Mouse (Mus musculus) hindbrain, embryonic 16.5 days (tissue): ENCODE measurements around the gene Cdyl. TPM values are rescaled to one million over a fixed set of nuclear protein-coding genes. Genes with fewer than 3 reads are reported as not detected.
A peak's percentile ranks its signal among the peaks of the same experiment; 100 is the strongest.
"Not testable (repeated sequence)": the region's sequence is repeated elsewhere in the genome, so short reads cannot be mapped to it uniquely, and the experiment has no call there.

Source experiments
- ATAC-seq: fragments of 200-750 bp; cut with Nextera tagmentation; 2 replicates; pipeline ENCODE4 v1.8.0; 2017; ENCODE audit warnings: moderate TSS enrichment, moderate library complexity
- H3K27ac ChIP-seq: fragments of 300-500 bp; sonication (generic); 2 replicates; pipeline ENCODE4 v1.5.1; 2014; ENCODE audit warnings: low read depth, mild to moderate bottlenecking, control low read depth, low read length, moderate library complexity
- H3K27me3 ChIP-seq: fragments of 300-500 bp; sonication (generic); replicated peaks from 2 replicates; pipeline ENCODE4 v1.6.1; 2014; ENCODE audit warnings: low read length; ENCODE audit not compliant: control insufficient read depth, insufficient read depth
- H3K36me3 ChIP-seq: fragments of 300-500 bp; sonication (generic); 2 replicates; pipeline ENCODE4 v1.6.1; 2014; ENCODE audit warnings: mild to moderate bottlenecking, low read length, moderate library complexity, mixed read lengths; ENCODE audit not compliant: control insufficient read depth, insufficient read depth
- H3K4me1 ChIP-seq: fragments of 300-500 bp; sonication (generic); 2 replicates; pipeline ENCODE4 v1.6.1; 2014; ENCODE audit warnings: low read depth, low read length; ENCODE audit not compliant: control insufficient read depth, insufficient read depth
- H3K4me2 ChIP-seq: fragments of 300-500 bp; sonication (generic); 2 replicates; pipeline ENCODE4 v1.6.1; 2014; ENCODE audit warnings: mild to moderate bottlenecking, low read length, control low read depth, moderate library complexity
- H3K4me3 ChIP-seq: fragments of 300-500 bp; sonication (generic); 2 replicates; pipeline ENCODE4 v1.5.1; 2014; ENCODE audit warnings: mild to moderate bottlenecking, low read length, control low read depth, moderate library complexity
- H3K9ac ChIP-seq: fragments of 300-500 bp; sonication (generic); 2 replicates; pipeline ENCODE4 v1.6.1; 2014; ENCODE audit warnings: low read depth, mild to moderate bottlenecking, control low read depth, low read length, moderate library complexity
- H3K9me3 ChIP-seq: fragments of 300-500 bp; sonication (generic); 2 replicates; pipeline ENCODE4 v1.6.1; 2014; ENCODE audit warnings: mild to moderate bottlenecking, low read length, moderate library complexity; ENCODE audit not compliant: control insufficient read depth
- WGBS: fragments of 180-500 bp; shearing (Covaris S2); extraction: QIAGEN DNeasy Blood & Tissue Kit; methylation state at CpG from one replicate; pipeline ENCODE4 v1.1.7; 2014; 5-methylcytosine and 5-hydroxymethylcytosine counted together
- polyA plus RNA-seq: library from polyadenylated mRNA; unstranded; fragments of >200 nt; fragmentation: Nextera tagmentation; extraction: Ambion mirVana; gene quantifications from 2 replicates; pipeline ENCODE4 v1.2.1, GENCODE M21; 2015

Gene Cdyl
- polyA plus RNA-seq, 1 experiment from 2014 or later, result 2.6 TPM

DNA sequence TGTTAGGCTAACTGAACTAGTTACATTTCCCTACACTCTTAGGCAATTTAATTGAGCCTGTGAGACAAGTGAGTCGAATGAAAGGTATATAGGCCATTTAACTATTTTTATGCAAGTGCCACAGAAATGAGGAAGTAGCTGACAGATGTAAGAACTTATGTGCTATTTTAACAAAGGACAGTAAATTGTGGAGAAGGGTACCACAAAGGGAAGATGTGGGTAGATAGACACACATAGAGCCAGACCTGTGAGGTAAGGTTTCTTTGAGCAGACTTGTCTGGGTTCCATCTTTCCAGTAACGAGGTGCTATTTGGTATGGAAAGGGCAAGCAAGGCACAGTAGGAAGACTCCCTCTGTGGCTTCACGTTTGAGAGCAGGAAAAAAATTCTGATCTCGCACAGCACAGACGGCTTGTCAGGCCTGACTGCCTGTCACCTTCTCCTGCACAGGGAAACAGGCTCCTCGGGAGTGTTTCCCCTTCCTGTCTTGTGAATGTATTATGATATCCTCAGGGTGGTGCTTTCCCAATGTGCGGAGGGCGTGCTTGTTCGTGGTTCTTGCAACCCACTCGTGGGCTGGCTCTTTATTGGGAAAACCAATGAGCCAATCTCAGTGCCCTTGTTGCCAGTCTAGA is 162.3 kb downstream of the Cdyl start:
- Histone ChIP-seq H3K27me3 (no peaks in the 10 kb centered on the region), H3K4me3 (no peak overlapping the region), H3K4me2 (no peak overlapping the region), H3K27ac (no peak overlapping the region), H3K9ac (no peak overlapping the region), H3K9me3 (no peaks in the 10 kb centered on the region), H3K4me1 (no peaks in the 10 kb centered on the region; the same call in 1 of the 2 replicates), H3K36me3 (no peaks in the 10 kb centered on the region)
- WGBS, result 73% methylated on average over 10 of the region's 10 CpGs
- no peak for ATAC-seq

DNA sequence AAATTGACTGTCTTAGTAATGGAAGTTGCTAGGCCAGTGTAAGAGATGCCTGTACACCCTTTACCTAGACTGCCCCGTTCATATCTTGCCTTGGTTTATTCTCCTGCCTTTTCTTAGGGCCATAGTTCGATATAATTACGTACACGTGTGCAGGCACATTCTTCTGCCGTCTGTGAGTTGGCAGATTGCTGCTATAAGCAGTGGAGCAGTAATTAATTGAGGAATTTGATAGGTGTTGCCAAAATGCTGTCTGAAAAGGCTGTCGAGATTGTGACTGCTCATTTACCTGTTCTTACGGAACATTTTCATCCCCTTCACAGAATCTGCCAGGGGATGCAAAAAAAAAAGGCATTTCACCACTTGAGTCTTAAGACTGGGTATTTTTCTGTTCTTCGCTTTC is 163.2 kb downstream of the Cdyl start:
- no peaks in the 10 kb centered on the region for H3K27me3 ChIP-seq
- H3K4me1 ChIP-seq, result no peaks in the 10 kb centered on the region; the same call in 1 of the 2 replicates
- WGBS, result 61% methylated on average over 8 of the region's 8 CpGs
- no peaks in the 10 kb centered on the region for H3K9me3 ChIP-seq
- no peak overlapping the region for H3K27ac ChIP-seq
- ATAC-seq, result no peak
- no peak overlapping the region for H3K4me2 ChIP-seq
- H3K9ac ChIP-seq, result no peak overlapping the region
- no peak overlapping the region for H3K4me3 ChIP-seq
- no peaks in the 10 kb centered on the region for H3K36me3 ChIP-seq

DNA sequence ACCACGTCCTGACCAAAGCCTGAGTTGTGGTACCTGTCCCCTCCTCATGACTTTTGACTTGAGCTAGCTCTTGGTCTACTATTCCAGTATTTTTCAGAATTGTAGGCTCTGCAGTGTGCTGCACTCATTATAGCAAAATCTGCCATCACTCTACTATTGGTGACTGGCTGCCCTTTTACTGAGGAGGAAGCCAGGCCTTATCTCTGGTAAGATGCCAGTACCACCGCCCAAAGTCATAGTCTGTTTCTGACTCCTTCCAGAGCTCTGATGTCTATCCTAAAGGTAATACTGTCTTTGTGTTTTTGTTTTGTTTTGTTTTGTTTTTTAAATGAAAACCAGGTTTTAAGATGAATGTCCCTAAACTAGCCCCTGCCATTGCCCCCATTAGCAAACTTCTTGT is 166.0 kb downstream of the Cdyl start:
- ATAC-seq, result no peak
- Histone ChIP-seq H3K9me3 (no peaks in the 10 kb centered on the region), H3K9ac (no peak overlapping the region), H3K4me2 (no peak overlapping the region), H3K27ac (no peak overlapping the region), H3K4me1 (no peaks in the 10 kb centered on the region; the same call in 1 of the 2 replicates), H3K4me3 (no peak overlapping the region), H3K36me3 (no peaks in the 10 kb centered on the region), H3K27me3 (no peaks in the 10 kb centered on the region)
- WGBS, result 97% methylated on average over 2 of the region's 2 CpGs

DNA sequence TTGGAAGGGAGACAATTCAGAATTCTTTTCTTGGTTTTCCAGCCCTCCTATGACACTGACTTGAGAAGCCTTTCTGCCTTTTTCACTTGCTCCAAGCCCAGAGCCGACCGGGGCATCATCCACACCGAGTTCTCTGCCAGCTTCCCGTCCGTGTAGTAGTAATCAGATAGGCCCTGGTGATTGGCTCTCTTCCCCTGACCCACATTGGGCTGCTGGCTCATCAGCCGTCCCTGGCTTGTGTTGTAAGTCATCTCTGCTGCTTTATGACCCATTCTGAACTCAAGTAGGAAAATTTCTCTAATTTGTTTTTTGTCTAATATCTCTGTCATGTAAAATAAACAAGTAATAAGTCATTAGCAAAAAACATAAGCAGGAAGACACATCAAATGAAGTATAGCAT is 173.0 kb downstream of the Cdyl start:
- Histone ChIP-seq H3K9ac (no peak overlapping the region), H3K4me3 (no peak overlapping the region), H3K27ac (no peak overlapping the region), H3K36me3 (no peaks in the 10 kb centered on the region), H3K4me1 (no peaks in the 10 kb centered on the region), H3K4me2 (no peak overlapping the region), H3K9me3 (no peaks in the 10 kb centered on the region), H3K27me3 (no peaks in the 10 kb centered on the region)
- WGBS, result 68% methylated on average over 6 of the region's 6 CpGs
- ATAC-seq, result no peak; the same call in 1 of the 2 replicates

DNA sequence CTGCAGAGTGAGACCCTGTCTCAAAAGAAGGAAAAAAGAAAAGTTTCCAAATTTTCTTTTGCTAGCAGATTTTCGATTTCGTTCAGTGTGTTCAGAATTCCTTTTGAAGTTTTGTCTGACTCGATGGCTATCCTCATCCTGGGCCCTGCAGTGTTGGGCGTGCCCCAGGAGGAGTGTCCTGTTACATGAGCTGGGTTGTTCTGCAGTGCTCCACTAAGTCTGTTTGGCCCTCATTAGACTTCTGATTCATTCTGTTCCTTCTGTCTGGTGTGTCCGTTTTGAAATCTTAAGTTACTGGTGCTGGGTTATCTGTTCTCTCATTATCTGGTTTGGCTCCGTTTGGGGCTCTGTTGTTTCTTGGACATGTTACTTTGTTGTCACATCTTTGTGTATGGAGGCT is 174.3 kb downstream of the Cdyl start:
- no peaks in the 10 kb centered on the region for H3K4me1 ChIP-seq
- no peak for ATAC-seq

DNA sequence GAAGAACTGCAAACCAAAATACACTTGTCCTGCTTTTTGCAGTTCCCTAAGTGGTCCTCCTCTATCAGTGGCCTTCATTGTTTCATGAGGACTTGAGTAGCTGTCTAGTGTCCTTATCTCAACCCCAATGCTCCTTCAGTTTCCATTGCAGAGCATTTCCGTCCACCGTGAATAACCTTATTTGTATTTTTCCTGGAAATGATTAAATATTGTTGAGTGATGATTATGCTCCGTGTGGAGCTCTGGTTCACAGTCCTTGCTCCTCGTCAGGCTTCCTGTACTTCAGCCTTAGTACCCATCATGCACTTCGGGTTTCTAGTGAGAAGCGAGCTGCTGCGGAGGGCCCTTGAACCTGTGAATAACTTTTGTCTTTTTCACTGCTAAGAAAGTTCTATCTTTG is 176.0 kb downstream of the Cdyl start:
- no peak overlapping the region for H3K9ac ChIP-seq
- no peaks in the 10 kb centered on the region for H3K4me1 ChIP-seq
- no peaks in the 10 kb centered on the region for H3K36me3 ChIP-seq
- H3K27ac ChIP-seq, result no peak overlapping the region
- no peaks in the 10 kb centered on the region for H3K9me3 ChIP-seq
- WGBS, result 96% methylated on average over 7 of the region's 7 CpGs
- no peak for ATAC-seq
- no peak overlapping the region for H3K4me2 ChIP-seq
- H3K4me3 ChIP-seq, result no peak overlapping the region
- no peaks in the 10 kb centered on the region for H3K27me3 ChIP-seq

More for the DNA sequence above, 174.3 kb downstream of the Cdyl start:
- Histone ChIP-seq H3K36me3 (no peaks in the 10 kb centered on the region), H3K27me3 (no peaks in the 10 kb centered on the region), H3K27ac (no peak overlapping the region), H3K9ac (no peak overlapping the region), H3K4me2 (no peak overlapping the region), H3K4me3 (no peak overlapping the region), H3K9me3 (no peaks in the 10 kb centered on the region)
- 67% methylated on average over 6 of the region's 6 CpGs for WGBS

DNA sequence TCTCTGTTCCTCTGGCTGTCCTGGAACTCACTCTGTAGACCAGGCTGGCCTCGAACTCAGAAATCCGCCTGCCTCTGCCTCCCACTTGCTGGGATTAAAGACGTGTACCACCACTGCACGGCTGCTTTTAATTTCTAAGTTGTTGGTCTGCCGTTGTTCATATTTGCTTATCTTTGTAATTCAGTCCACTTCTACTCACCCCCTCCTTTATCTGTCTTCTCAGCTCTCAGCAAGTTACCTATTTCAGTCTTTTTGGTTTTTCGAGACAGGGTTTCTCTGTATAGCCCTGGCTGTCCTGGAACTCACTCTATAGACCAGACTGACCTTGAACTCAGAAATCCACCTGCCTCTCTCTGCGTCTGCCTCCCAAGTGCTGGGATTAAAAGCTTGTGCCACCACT is 176.9 kb downstream of the Cdyl start:
- H3K9me3 ChIP-seq, H3K9ac ChIP-seq, H3K36me3 ChIP-seq, H3K4me2 ChIP-seq, ATAC-seq, H3K4me1 ChIP-seq, H3K27ac ChIP-seq, H3K27me3 ChIP-seq, H3K4me3 ChIP-seq: not testable (repeated sequence)
- WGBS, result 96% methylated on average over 7 of the region's 7 CpGs

DNA sequence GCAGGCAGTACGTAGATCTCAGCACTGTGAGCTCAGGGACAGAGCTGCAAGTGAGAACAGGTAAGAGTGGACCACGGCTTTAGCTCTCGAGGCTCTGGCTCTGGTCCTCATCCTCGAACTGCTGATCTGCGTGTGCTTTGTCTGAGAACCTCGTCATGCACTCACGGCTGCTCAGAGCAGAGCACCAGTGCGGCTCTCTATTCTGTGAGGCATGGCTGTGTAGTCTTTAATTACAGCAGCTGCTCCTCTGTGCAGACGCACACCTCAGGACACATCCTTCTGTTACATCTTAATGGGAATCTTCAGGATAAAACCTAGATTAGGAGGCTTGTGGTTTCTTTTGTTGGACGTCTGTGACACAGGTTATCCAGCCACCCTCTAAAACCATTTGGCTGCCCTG is 180.5 kb downstream of the Cdyl start:
- no peaks in the 10 kb centered on the region for H3K4me1 ChIP-seq
- ATAC-seq, result peak; percentile 58; the same call in 1 of the 2 replicates
- 69% methylated on average over 10 of the region's 10 CpGs for WGBS
- no peak overlapping the region for H3K4me3 ChIP-seq
- H3K27ac ChIP-seq, result no peak overlapping the region
- H3K4me2 ChIP-seq, result no peak overlapping the region
- H3K27me3 ChIP-seq, result no peaks in the 10 kb centered on the region
- H3K9me3 ChIP-seq, result no peaks in the 10 kb centered on the region
- no peak overlapping the region for H3K9ac ChIP-seq
- H3K36me3 ChIP-seq, result no peaks in the 10 kb centered on the region

DNA sequence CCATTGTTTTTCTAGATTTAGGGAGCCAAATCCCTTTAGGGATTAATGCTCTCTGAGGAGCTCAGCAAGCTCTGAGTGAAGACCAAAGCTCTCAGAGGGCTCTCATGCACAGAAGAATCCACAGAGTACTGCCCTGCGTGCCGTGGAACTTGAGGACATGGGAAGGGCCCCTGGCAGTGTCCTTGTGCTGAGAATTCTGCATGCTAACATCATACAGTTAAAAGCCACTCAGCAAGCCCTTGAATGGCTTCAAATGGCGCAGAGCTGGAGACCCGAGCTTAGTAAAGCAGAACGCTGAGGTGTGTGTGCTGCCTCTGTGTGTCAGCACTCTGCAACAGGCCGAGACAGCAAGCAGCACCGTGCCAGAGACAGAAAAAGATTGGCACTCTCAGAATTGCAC is 183.8 kb downstream of the Cdyl start:
- no peak for ATAC-seq
- H3K9me3 ChIP-seq, result no peaks in the 10 kb centered on the region
- H3K27me3 ChIP-seq, result no peaks in the 10 kb centered on the region
- no peaks in the 10 kb centered on the region for H3K36me3 ChIP-seq
- H3K4me3 ChIP-seq, result no peak overlapping the region
- WGBS, result 80% methylated on average over 7 of the region's 7 CpGs
- no peak overlapping the region for H3K4me2 ChIP-seq
- no peaks in the 10 kb centered on the region for H3K4me1 ChIP-seq
- no peak overlapping the region for H3K27ac ChIP-seq
- H3K9ac ChIP-seq, result no peak overlapping the region

DNA sequence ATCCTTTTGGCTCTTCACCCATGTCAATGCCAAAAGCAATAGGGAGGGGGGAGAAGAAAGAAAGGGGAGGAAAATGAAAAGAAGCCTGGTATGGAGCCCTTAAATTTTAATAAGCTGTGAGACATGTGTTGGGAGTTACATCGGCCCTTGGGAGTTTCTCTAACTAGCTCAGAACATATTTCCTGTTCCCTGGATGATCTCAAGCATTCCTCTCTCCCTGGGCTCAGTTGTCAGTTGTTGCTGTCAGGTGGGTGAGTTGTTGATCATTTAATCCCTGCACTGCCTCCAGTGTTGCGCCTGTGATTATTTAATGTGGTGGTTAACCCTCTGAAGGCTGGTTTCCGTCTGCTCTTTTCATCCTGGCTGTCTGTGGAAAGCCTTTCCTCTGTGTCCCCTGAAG is 185.7 kb downstream of the Cdyl start:
- no peak for ATAC-seq
- Histone ChIP-seq H3K27ac (no peak overlapping the region), H3K4me3 (no peak overlapping the region), H3K27me3 (no peaks in the 10 kb centered on the region), H3K4me2 (no peak overlapping the region), H3K4me1 (no peaks in the 10 kb centered on the region), H3K9me3 (no peaks in the 10 kb centered on the region), H3K9ac (no peak overlapping the region), H3K36me3 (no peaks in the 10 kb centered on the region)
- WGBS, result 64% methylated on average over 3 of the region's 3 CpGs
